Mouse (Mus musculus) cerebellum, adult 9-11 months (tissue): ENCODE measurements around the gene Gm21762.
"Not testable (repeated sequence)": the region's sequence is repeated elsewhere in the genome, so short reads cannot be mapped to it uniquely, and the experiment has no call there.

Experiments used
- DNase-seq: peaks from one replicate; pipeline ENCODE4 v3.0.0; 2022

Gm21762 gene

GRCm38 (mm10) chr13:120215847-120216246 is at the start of gene Gm21762:
Gm21762 (minus strand) TSS chr13:120215947.
- not testable (repeated sequence) for DNase-seq

DNA sequence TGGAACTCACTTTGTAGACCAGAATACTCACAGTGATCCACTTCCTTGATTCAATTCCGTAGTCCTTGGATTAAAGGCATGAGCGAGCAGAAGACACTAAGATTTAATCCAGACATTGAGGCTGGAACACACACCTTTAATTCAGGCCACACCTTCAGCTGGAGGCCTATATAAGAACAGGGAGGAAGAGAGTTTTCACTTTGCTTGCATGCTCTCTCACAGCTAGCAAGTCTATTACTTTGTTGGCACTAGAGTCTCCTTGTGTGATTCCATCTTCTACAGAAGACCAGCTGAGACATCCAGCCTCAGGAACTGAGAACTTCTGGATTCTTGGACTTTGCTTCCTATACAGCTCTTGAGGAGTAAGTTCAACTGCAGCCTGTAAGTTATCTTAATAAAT is 47.1 kb upstream of the Gm21762 start, which contains the start of gene AF067061:
AF067061 (plus strand) TSS at position 245 of the 400 bp plus-strand sequence.
- not testable (repeated sequence) for DNase-seq

GRCm38 (mm10) chr13:120259718-120260117 is 44.0 kb upstream of the Gm21762 start:
- DNase-seq, result not testable (repeated sequence)

GRCm38 (mm10) chr13:120258817-120259658 is 43.3 kb upstream of the Gm21762 start:
- not testable (repeated sequence) for DNase-seq

GRCm38 (mm10) chr13:120251208-120251924 is 35.6 kb upstream of the Gm21762 start:
- not testable (repeated sequence) for DNase-seq

DNA sequence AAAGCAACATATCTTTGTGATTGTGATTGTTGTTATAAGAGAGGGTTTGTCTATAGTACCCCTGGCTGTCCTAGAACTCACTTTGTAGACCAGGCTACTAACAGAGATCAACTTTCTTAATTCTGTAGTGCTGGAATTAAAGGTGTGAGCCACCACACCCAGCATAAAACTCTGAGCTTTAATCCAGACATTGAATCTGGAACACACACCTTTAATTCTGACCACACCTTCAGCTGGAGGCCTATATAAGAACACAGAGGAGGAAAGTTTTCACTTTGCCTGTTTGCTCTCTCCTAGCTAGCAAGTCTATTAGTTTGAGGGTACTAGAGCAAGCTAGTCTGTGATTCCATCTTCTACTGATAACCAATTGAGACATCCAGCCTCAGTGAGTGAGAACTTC is 23.1 kb upstream of the Gm21762 start, which contains the start of gene Gm21731:
Gm21731 (plus strand) TSS at position 301 of the 400 bp plus-strand sequence.
- not testable (repeated sequence) for DNase-seq

- not testable (repeated sequence) for DNase-seq
Measured at GRCm38 (mm10) chr13:120232447-120233049, 16.8 kb upstream of the Gm21762 start.

DNA sequence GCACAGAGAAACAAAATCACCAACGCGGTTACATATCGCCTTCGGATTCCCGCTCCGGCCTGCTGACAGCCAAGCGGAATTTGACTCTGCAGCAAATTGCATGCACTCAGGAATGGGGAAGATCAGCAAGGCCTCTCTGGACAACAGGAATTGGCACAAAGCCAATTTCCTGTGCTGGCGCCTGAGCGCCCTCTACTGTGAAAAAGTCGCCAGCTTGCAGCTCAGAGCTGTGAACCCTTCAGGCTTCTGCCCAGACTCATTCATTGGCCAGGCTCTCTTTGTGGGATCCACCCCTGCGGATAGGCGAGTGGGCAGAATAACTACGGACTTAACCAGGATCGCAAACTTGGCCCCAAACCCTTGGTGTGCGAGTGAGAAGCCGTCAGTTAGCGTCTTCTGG is 16.1 kb upstream of the Gm21762 start:
- not testable (repeated sequence) for DNase-seq

DNA sequence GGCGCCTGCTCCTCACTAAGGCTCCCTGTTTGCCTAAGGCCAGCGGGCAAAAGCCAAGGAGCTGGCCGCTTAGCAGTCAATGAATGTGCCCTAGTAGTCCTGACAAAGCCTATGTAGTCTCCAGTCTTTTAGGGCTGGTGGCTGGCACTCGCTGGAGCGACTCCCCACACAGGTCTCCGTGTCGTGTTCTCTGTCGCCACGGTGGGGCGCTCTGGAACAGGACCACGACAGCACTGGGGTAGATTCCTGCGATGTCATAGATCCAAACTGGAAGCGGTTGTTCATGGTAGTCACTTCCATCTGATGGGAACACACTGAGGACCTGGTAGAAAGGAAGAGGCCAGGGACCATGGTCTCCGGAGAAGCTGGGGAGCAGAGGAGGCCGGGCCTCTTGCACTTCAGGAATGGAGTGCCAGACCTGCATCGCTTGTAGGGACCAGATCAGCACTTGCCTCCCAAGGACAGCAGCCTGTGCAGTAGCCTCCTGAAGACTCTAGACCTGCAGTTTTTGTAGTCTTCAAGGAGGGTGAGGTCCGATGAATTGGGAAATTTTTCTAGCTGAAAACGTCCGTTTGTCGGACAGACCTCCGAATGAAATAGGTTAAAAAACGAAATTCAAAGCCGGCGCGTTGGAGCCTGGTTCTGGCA is 7.4 kb upstream of the Gm21762 start:
- DNase-seq, result peak; percentile 13

- DNase-seq, result not testable (repeated sequence)
Measured at GRCm38 (mm10) chr13:120220922-120221321, 5.2 kb upstream of the Gm21762 start.

- not testable (repeated sequence) for DNase-seq
Measured at GRCm38 (mm10) chr13:120196189-120196821, 19.4 kb downstream of the Gm21762 start.

DNA sequence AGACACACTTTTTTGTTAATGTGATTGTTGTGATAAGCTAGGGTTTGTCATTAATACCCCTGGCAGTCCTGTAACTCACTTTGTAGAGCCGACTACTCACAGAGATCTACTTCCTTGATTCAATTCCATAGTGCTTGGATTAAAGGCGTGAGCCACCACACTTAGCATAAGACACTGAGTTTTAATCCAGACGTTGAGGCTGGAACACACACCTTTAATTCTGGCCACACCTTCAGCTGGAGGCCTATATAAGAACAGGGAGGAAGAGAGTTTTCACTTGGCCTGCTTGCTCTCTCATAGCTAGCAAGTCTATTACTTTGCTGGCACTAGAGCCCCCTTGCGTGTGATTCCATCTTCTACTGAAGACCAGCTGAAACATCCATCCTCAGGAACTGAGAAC is 43.6 kb downstream of the Gm21762 start, which contains the start of gene Gm21818:
Gm21818 (plus strand) TSS at position 301 of the 400 bp plus-strand sequence.
- not testable (repeated sequence) for DNase-seq

DNA sequence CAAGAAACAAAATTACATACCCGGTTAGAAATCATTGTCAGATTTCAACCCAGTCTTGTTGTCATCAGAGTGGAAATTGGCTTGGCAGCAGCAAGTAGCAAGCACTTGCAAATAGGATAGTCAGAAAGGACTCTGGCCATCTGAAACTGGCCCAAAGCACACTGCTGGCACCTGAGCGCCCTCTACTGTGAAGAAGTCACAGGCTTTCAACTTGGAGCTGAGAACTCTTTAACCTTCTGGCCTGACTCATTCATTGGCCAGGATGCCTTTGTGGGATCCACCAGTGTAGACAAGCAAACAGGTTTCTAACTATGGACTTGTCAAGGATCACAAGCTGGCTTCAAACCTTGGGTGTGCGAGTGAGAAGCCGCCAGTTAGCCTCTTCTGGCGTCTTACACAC is 47.4 kb downstream of the Gm21762 start:
- not testable (repeated sequence) for DNase-seq
